ENCODE assay signal across 8 mouse cellular contexts in genomic region chr11:120775774-120776469, GRCm38 (mm10). TPM values are rescaled to one million over a fixed set of nuclear protein-coding genes. Genes with fewer than 3 reads are reported as not detected.
DNase-seq lines count a peak whose midpoint lies in the region; ATAC-seq and TF ChIP-seq lines count a peak whose summit lies in the region.

No protein-coding gene starts in this region.

- no peak overlapping the region for H3K27ac ChIP-seq in ES-E14 (ENCODE audit: insufficient read depth, low read depth, low read length, poor library complexity, severe bottlenecking)
- H3K27ac ChIP-seq in forebrain, embryonic 16.5 days (ENCODE audit: low read length) = no peak overlapping the region

- peak; percentile 100 for TF ChIP-seq CTCF in lung, adult 2 months (IDR thresholded peaks at IDR 0.05; ENCODE audit: insufficient read depth, low read length)

- ATAC-seq in forebrain, embryonic 16.5 days = peak; percentile 88
- peak; percentile 94 for ATAC-seq in neutrophil, adult 5-6 weeks (ENCODE audit: extremely low read depth, insufficient number of reproducible peaks, low FRiP score, poor library complexity, severe bottlenecking)

- intact Hi-C loops in heart, postnatal 36 days (cut with DNase I) = loop anchor here (1.0 to 10.0 kb wide), 4 partner anchors 56 to 289 kb away; no protein-coding TSS in a partner anchor

- no peaks in the 10 kb centered on the region for H3K27me3 ChIP-seq in forebrain, embryonic 16.5 days (replicated peaks; ENCODE audit: control insufficient read depth, insufficient read depth, low read length)

- H3K9me3 ChIP-seq in ES-E14 (ENCODE audit: control insufficient read depth, insufficient read depth, low read depth, low read length) = no peaks in the 10 kb centered on the region
- H3K9me3 ChIP-seq in forebrain, embryonic 16.5 days (ENCODE audit: control insufficient read depth, low read length) = no peaks in the 10 kb centered on the region

- WGBS in forebrain, embryonic 16.5 days = 26% methylated on average over 15 of the region's 15 CpGs
- 20% methylated on average over 15 of the region's 15 CpGs for WGBS in lung, adult 2 months

- H3K9ac ChIP-seq in ES-E14 (ENCODE audit: insufficient read depth, low read depth, low read length, poor library complexity, severe bottlenecking) = no peak overlapping the region
- H3K9ac ChIP-seq in forebrain, embryonic 16.5 days (replicated peaks; ENCODE audit: low read depth, low read length) = no peak overlapping the region

- TF ChIP-seq POLR2A in lung, adult 2 months (IDR thresholded peaks at IDR 0.05; ENCODE audit: borderline replicate concordance, extremely low read depth, low read depth, low read length) = peak; percentile 33; the same call in 1 of the 2 replicates

- peaks cover 13 to 26% of the 10 kb centered on the region in 2 experiments for H3K4me1 ChIP-seq in ES-E14 (ENCODE audit: control insufficient read depth in 2 of 2, insufficient read depth in 2 of 2, low read length in 2 of 2, poor library complexity in 1 of 2)
- no peaks in the 10 kb centered on the region for H3K4me1 ChIP-seq in forebrain, embryonic 16.5 days (replicated peaks; ENCODE audit: control insufficient read depth, insufficient read depth, low read length)
- H3K4me1 ChIP-seq in lung, adult 2 months (ENCODE audit: control insufficient read depth, insufficient read depth, low read length) = no peaks in the 10 kb centered on the region

- H3K4me2 ChIP-seq in forebrain, embryonic 16.5 days (ENCODE audit: low read length) = no peak overlapping the region

- peak; percentile 93 for DNase-seq in ES-E14 (ENCODE audit: low read depth, low spot score)
- DNase-seq in cerebellum, adult 11-12 months = peak; percentile 89
- peak; percentile 97 to 98 for DNase-seq in heart, postnatal 36 days
- DNase-seq in layer of hippocampus, adult 18-20 months (ENCODE audit: low spot score in 2 of 2) = peak; percentile 88 to 97
- DNase-seq in lung, adult 2 months = peak; percentile 97
- DNase-seq in testis, postnatal 14 days (ENCODE audit: low spot score) = peak; percentile 90

- in situ Hi-C loops in ES-E14 (cut with MboI; ENCODE audit: low sequenced_read_pairs in 2 of 2, unreplicated experiment in 2 of 2) = loop anchor here in 1 of 2 experiments (5.0 kb wide), 1 partner anchor 49 kb away; the partner anchor contains the start of gene Dcxr

- H3K36me3 ChIP-seq in ES-E14 (ENCODE audit: control insufficient read depth, insufficient read depth, low read length, poor library complexity, severe bottlenecking) = no peaks in the 10 kb centered on the region
- no peaks in the 10 kb centered on the region; the same call in 1 of the 2 replicates for H3K36me3 ChIP-seq in forebrain, embryonic 16.5 days (ENCODE audit: control insufficient read depth, insufficient read depth)

- H3K4me3 ChIP-seq in ES-E14 (ENCODE audit: insufficient read depth in 1 of 2, low read depth in 1 of 2, low read length in 2 of 2, poor library complexity in 1 of 2, severe bottlenecking in 1 of 2) = no peak overlapping the region
- H3K4me3 ChIP-seq in forebrain, embryonic 16.5 days (replicated peaks; ENCODE audit: low read length) = no peak overlapping the region
- no peak overlapping the region for H3K4me3 ChIP-seq in lung, adult 2 months (replicated peaks; ENCODE audit: extremely low read depth, low read depth, low read length)

TF ChIP-seq in ES-E14, 5 proteins besides CTCF, POLR2A, EP300 and RAD21:
- TF ChIP-seq HCFC1 (IDR thresholded peaks at IDR 0.05; ENCODE audit: borderline replicate concordance, insufficient read depth, low read length) (peak; percentile 41; the same call in 1 of the 2 replicates), CHD2 (IDR thresholded peaks at IDR 0.05; ENCODE audit: low read depth, low read length) (no peak), ZC3H11A (IDR thresholded peaks at IDR 0.05; ENCODE audit: borderline replicate concordance, low read depth, low read length) (peak; percentile 93), ZNF384 (IDR thresholded peaks at IDR 0.05; ENCODE audit: low read depth, low read length) (no peak), MAFK (IDR thresholded peaks at IDR 0.05; ENCODE audit: insufficient read depth, low read depth, low read length) (no peak)

RNA-seq across cellular contexts. Expression of gene Rfng, which starts 8.1 kb away (rescaled TPM):
- total RNA-seq in ES-E14 (2012; rRNA removed) = 18.8 and 28.6 TPM in 2 replicates
- 95.2 and 119 TPM in 2 replicates for polyA plus RNA-seq in forebrain, embryonic 16.5 days (2015; fragmentation: Nextera tagmentation; extraction: Ambion mirVana)
- 10 to 100 TPM; 11.2 to 13.3 TPM for total RNA-seq in heart, postnatal 36 days (2021)
- total RNA-seq in layer of hippocampus, adult 18-20 months (2021) = 10 to 100 TPM; 57.1 to 59.9 TPM
- polyA plus RNA-seq in lung, adult 2 months (2012; rRNA removed) = 55.8 and 59.8 TPM in 2 replicates
- total RNA-seq in neutrophil, adult 5-6 weeks (2017) = 3.8 and 5.9 TPM in 2 replicates

RNA-seq across cellular contexts. Expression of gene Gps1, which starts 8.2 kb away (rescaled TPM):
- 289 and 378 TPM in 2 replicates for total RNA-seq in ES-E14 (2012; rRNA removed)
- polyA plus RNA-seq in forebrain, embryonic 16.5 days (2015; fragmentation: Nextera tagmentation; extraction: Ambion mirVana) = 287 and 305 TPM in 2 replicates
- 10 to 100 TPM; 54.6 to 58.4 TPM for total RNA-seq in heart, postnatal 36 days (2021)
- 100 to 1,000 TPM; 152 to 154 TPM for total RNA-seq in layer of hippocampus, adult 18-20 months (2021)
- polyA plus RNA-seq in lung, adult 2 months (2012; rRNA removed) = 116 and 141 TPM in 2 replicates
- total RNA-seq in neutrophil, adult 5-6 weeks (2017) = 59.6 and 60.3 TPM in 2 replicates

RNA-seq across cellular contexts. Expression of gene Hmga1b, which starts 13.3 kb away (rescaled TPM):
- 184 and 244 TPM in 2 replicates for total RNA-seq in ES-E14 (2012; rRNA removed)
- polyA plus RNA-seq in forebrain, embryonic 16.5 days (2015; fragmentation: Nextera tagmentation; extraction: Ambion mirVana) = 1.7 and 2.2 TPM in 2 replicates
- 10 to 100 TPM; 22.1 to 34.1 TPM for total RNA-seq in heart, postnatal 36 days (2021)
- 10 to 100 TPM; 20.9 to 24.0 TPM for total RNA-seq in layer of hippocampus, adult 18-20 months (2021)
- 0.24 and 1.6 TPM in 2 replicates for polyA plus RNA-seq in lung, adult 2 months (2012; rRNA removed)
- total RNA-seq in neutrophil, adult 5-6 weeks (2017) = 26.0 and 37.3 TPM in 2 replicates

RNA-seq across cellular contexts. Expression of gene Dus1l, which starts 20.3 kb away (rescaled TPM):
- total RNA-seq in ES-E14 (2012; rRNA removed) = 101 and 124 TPM in 2 replicates
- 53.4 and 56.9 TPM in 2 replicates for polyA plus RNA-seq in forebrain, embryonic 16.5 days (2015; fragmentation: Nextera tagmentation; extraction: Ambion mirVana)
- 10 to 100 TPM; 25.0 to 29.0 TPM for total RNA-seq in heart, postnatal 36 days (2021)
- total RNA-seq in layer of hippocampus, adult 18-20 months (2021) = 10 to 100 TPM; 40.1 to 40.4 TPM
- 32.0 and 35.4 TPM in 2 replicates for polyA plus RNA-seq in lung, adult 2 months (2012; rRNA removed)
- 30.9 and 32.5 TPM in 2 replicates for total RNA-seq in neutrophil, adult 5-6 weeks (2017)

RNA-seq across cellular contexts. Expression of gene Cbr2, which starts 44.0 kb away (rescaled TPM):
- not detected in 2 replicates for total RNA-seq in ES-E14 (2012; rRNA removed)
- 0.92 and 4.8 TPM in 2 replicates for polyA plus RNA-seq in forebrain, embryonic 16.5 days (2015; fragmentation: Nextera tagmentation; extraction: Ambion mirVana)
- 10 to 100 TPM; 14.4 to 19.7 TPM for total RNA-seq in heart, postnatal 36 days (2021)
- 1 to 10 TPM; 1.2 to 1.7 TPM for total RNA-seq in layer of hippocampus, adult 18-20 months (2021)
- polyA plus RNA-seq in lung, adult 2 months (2012; rRNA removed) = 13,780 and 14,250 TPM in 2 replicates
- 0.81 TPM in 1 of 2 replicates, not detected in the other for total RNA-seq in neutrophil, adult 5-6 weeks (2017)
